Mouse (Mus musculus): ENCODE results near the gene Tcp11l1.

GRCm38 (mm10) chr2:104658659-104659058, 53.3 kb downstream of the Tcp11l1 start:
- TF ChIP-seq POLR2A (IDR thresholded peaks at IDR 0.05; ENCODE audit: borderline replicate concordance, control insufficient read depth, low read depth, low read length) (no peak), CTCF (IDR thresholded peaks at IDR 0.05; ENCODE audit: control insufficient read depth, insufficient read depth, low read length) (no peak)

Data from bone marrow, adult 2 months (tissue).